Mouse (Mus musculus): ENCODE data around the gene Bmpr2.

- TF ChIP-seq CTCF (IDR thresholded peaks at IDR 0.05; ENCODE audit: extremely low read depth, insufficient read length, insufficient replicate concordance, low read depth, low read length) (no peak), POLR2A (IDR thresholded peaks at IDR 0.05; ENCODE audit: low read depth, low read length) (no peak)
Observed at GRCm38 (mm10) chr1:59758325-59758724, 4.9 kb upstream of the Bmpr2 start.
